Mouse (Mus musculus): ENCODE measurements around the gene 4833439L19Rik. TPM values are rescaled to one million over a fixed set of nuclear protein-coding genes. Genes with fewer than 3 reads are reported as not detected.

Gene 4833439L19Rik
- polyA plus RNA-seq, 2 experiments = 22.2 to 36.1 TPM

DNA sequence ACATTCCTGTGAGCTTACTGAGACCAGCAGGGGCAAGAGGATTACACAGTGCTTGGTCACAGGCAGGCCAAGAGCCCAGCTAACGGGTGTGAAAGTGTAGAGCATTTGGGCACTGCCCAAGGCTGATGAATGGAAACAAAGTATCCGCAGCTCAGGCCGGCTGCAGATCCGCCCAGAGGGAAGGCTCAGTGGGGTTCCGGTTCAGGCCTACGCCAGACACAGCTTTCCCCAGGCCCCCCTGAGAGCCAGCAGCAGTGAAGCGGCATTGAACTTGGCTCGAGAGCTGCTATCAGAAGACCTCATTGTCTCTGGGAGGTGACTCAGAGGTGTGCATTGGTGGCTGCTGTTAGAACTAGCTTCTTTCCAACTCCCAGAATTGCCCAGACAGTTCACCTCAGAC is 43.4 kb upstream of the 4833439L19Rik start:
- no peaks in the 10 kb centered on the region for H3K9me3 ChIP-seq (ENCODE audit: control insufficient read depth, low read length)
- peaks cover 35 to 39% of the 10 kb centered on the region in 2 experiments for H3K4me1 ChIP-seq (replicated peaks; ENCODE audit: control insufficient read depth in 2 of 2, insufficient read depth in 2 of 2, low read length in 1 of 2)
- TF ChIP-seq EP300 (IDR thresholded peaks at IDR 0.05; ENCODE audit: low read depth) = no peak
- TF ChIP-seq CTCF (IDR thresholded peaks at IDR 0.05; ENCODE audit: low read depth) = no peak
- DNase-seq (ENCODE audit: low read depth in 3 of 3, low spot score in 3 of 3) (no peak), ATAC-seq (ENCODE audit: insufficient read depth) (no peak)
- WGBS (ENCODE audit: insufficient replicate concordance) = 78% methylated on average over 8 of the region's 8 CpGs
- H3K4me2 ChIP-seq (ENCODE audit: low read depth) = peak overlapping the region; percentile 94
- H3K36me3 ChIP-seq (replicated peaks; ENCODE audit: control insufficient read depth, insufficient read depth, low read depth) = no peaks in the 10 kb centered on the region; the same call in 1 of the 2 replicates
- H3K4me3 ChIP-seq (ENCODE audit: insufficient read depth in 1 of 2, low read depth in 2 of 2, low read length in 2 of 2) = peak overlapping the region; percentile 26 to 79; a peak in 3 of 4 replicates
- H3K27ac ChIP-seq = peak overlapping the region; percentile 26
- no peaks in the 10 kb centered on the region for H3K27me3 ChIP-seq (ENCODE audit: control insufficient read depth, insufficient read depth, low read length)
- peak overlapping the region; percentile 57 for H3K9ac ChIP-seq (replicated peaks)

DNA sequence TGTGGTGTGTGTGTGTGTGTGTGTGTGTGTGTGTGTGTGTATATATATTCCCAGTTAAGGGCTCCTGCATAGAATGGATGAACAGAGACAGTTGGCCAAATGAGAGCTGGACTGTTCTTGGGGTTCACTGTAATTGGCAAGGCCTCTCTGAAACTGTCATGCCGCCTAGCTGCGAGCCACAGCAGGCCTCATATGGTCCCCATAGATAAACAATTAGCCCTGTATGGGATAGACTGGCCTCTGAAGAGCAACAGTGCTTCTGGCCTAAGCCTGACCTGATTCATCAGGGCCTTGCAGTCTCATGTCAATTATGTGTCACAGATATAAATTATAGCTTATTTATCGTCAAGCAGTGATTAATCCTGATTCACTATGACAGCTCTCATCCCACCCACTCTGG is 42.8 kb upstream of the 4833439L19Rik start:
- Histone ChIP-seq H3K27me3 (ENCODE audit: control insufficient read depth, insufficient read depth, low read length) (no peaks in the 10 kb centered on the region), H3K4me1 (replicated peaks; ENCODE audit: control insufficient read depth in 2 of 2, insufficient read depth in 2 of 2, low read length in 1 of 2) (peaks cover 35 to 39% of the 10 kb centered on the region in 2 experiments), H3K4me3 (ENCODE audit: insufficient read depth in 1 of 2, low read depth in 2 of 2, low read length in 2 of 2) (no peak overlapping the region), H3K9ac (replicated peaks) (no peak overlapping the region), H3K9me3 (ENCODE audit: control insufficient read depth, low read length) (no peaks in the 10 kb centered on the region), H3K4me2 (ENCODE audit: low read depth) (peak overlapping the region; percentile 94), H3K27ac (peak overlapping the region; percentile 26; the same call in 1 of the 2 replicates), H3K36me3 (replicated peaks; ENCODE audit: control insufficient read depth, insufficient read depth, low read depth) (no peaks in the 10 kb centered on the region; the same call in 1 of the 2 replicates)
- ATAC-seq (ENCODE audit: insufficient read depth) = peak; percentile 73
- peak; percentile 54 to 60 (median 59) for DNase-seq (ENCODE audit: low read depth in 3 of 3, low spot score in 3 of 3)
- TF ChIP-seq EP300 (IDR thresholded peaks at IDR 0.05; ENCODE audit: low read depth) = peak; percentile 55; the same call in 1 of the 2 replicates
- TF ChIP-seq CTCF (IDR thresholded peaks at IDR 0.05; ENCODE audit: low read depth) = peak; percentile 63
- WGBS (ENCODE audit: insufficient replicate concordance) = 20% methylated on average over 3 of the region's 3 CpGs

DNA sequence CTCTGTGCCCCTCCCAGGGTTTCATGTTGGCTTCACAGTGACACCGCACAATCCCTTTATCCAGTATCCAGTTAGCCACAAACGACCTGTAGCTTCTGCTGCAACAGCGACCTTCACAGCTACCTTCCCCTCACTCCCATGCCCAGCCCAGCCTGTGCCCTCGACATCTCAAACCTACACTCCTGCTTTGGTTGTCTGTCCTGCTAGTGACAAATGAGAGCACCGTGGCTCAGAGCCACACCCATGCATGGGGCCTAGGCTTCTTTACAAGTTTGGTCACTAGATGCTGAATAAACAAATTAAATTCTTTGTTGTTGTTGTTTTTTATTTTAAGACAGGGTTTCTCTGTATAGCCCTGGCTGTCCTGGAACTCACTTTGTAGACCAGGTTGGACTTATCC is 42.0 kb upstream of the 4833439L19Rik start:
- H3K27me3 ChIP-seq (ENCODE audit: control insufficient read depth, insufficient read depth, low read length) = no peaks in the 10 kb centered on the region
- DNase-seq (ENCODE audit: low read depth in 3 of 3, low spot score in 3 of 3) (peak in 1 of 3 experiments; percentile 30), ATAC-seq (ENCODE audit: insufficient read depth) (no peak)
- 45% methylated on average over 5 of the region's 5 CpGs for WGBS (ENCODE audit: insufficient replicate concordance)
- peak overlapping the region; percentile 15 for H3K9ac ChIP-seq (replicated peaks)
- H3K27ac ChIP-seq = no peak overlapping the region; the same call in none of the 2 replicates
- H3K36me3 ChIP-seq (replicated peaks; ENCODE audit: control insufficient read depth, insufficient read depth, low read depth) = no peaks in the 10 kb centered on the region; the same call in 1 of the 2 replicates
- H3K9me3 ChIP-seq (ENCODE audit: control insufficient read depth, low read length) = no peaks in the 10 kb centered on the region
- no peak overlapping the region for H3K4me3 ChIP-seq (ENCODE audit: insufficient read depth in 1 of 2, low read depth in 2 of 2, low read length in 2 of 2)
- peaks cover 35 to 39% of the 10 kb centered on the region in 2 experiments for H3K4me1 ChIP-seq (replicated peaks; ENCODE audit: control insufficient read depth in 2 of 2, insufficient read depth in 2 of 2, low read length in 1 of 2)
- TF ChIP-seq CTCF (IDR thresholded peaks at IDR 0.05; ENCODE audit: low read depth) = no peak
- TF ChIP-seq EP300 (IDR thresholded peaks at IDR 0.05; ENCODE audit: low read depth) = no peak
- H3K4me2 ChIP-seq (ENCODE audit: low read depth) = peak overlapping the region; percentile 37

DNA sequence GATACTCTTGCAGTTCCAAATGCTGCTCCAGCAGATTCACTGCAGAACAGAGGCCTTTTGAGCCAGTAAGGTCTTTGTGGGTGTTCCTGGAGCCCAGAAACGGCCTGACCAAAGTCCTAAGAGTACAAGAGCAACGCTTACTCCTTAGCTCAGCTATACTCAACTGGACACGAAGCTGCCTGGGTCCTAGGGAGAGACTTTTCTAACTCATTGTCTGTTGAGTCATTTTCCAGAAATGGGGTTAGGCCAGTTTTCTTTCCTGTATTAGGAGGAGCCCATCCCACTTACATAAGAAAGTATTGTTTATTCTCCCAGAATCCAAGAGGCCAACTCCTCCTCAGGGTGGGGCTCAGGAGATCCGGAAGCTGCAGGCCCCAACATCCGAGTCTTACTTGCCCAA is 40.2 kb upstream of the 4833439L19Rik start:
- H3K9ac ChIP-seq (replicated peaks) = no peak overlapping the region
- H3K9me3 ChIP-seq (ENCODE audit: control insufficient read depth, low read length) = no peaks in the 10 kb centered on the region
- no peak for DNase-seq (ENCODE audit: low read depth in 3 of 3, low spot score in 3 of 3)
- no peak overlapping the region for H3K27ac ChIP-seq
- no peaks in the 10 kb centered on the region for H3K27me3 ChIP-seq (ENCODE audit: control insufficient read depth, insufficient read depth, low read length)
- H3K4me2 ChIP-seq (ENCODE audit: low read depth) = no peak overlapping the region
- ATAC-seq (ENCODE audit: insufficient read depth) = no peak
- H3K36me3 ChIP-seq (replicated peaks; ENCODE audit: control insufficient read depth, insufficient read depth, low read depth) = no peaks in the 10 kb centered on the region; the same call in 1 of the 2 replicates
- TF ChIP-seq CTCF (IDR thresholded peaks at IDR 0.05; ENCODE audit: low read depth) = no peak
- TF ChIP-seq EP300 (IDR thresholded peaks at IDR 0.05; ENCODE audit: low read depth) = no peak
- no peak overlapping the region for H3K4me3 ChIP-seq (ENCODE audit: insufficient read depth in 1 of 2, low read depth in 2 of 2, low read length in 2 of 2)
- 80% methylated on average over 5 of the region's 5 CpGs for WGBS (ENCODE audit: insufficient replicate concordance)
- H3K4me1 ChIP-seq (replicated peaks; ENCODE audit: control insufficient read depth in 2 of 2, insufficient read depth in 2 of 2, low read length in 1 of 2) = peaks cover 32 to 34% of the 10 kb centered on the region in 2 experiments

DNA sequence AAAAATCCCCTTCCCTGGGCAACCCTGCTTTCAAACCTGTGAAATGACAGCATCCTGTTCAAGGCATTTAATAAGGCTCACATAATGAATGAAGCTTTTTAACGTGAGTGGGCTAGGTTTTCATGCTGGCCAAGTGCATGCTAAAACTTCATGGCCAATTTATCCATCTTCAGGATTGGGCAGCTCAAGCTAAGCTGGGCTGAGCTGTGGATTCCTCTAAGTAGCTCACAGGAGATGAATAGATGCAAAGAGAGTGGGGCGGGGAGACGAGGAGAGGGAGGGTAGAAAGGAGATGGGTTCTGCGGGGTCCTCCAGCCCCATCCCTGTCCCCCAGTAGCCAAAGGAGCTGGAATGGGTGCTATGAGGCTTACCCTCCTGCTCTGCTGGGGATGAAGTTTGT is 39.0 kb upstream of the 4833439L19Rik start:
- H3K36me3 ChIP-seq (replicated peaks; ENCODE audit: control insufficient read depth, insufficient read depth, low read depth) = no peaks in the 10 kb centered on the region; the same call in none of the 2 replicates
- no peak overlapping the region for H3K9ac ChIP-seq (replicated peaks)
- 72% methylated on average over 4 of the region's 4 CpGs for WGBS (ENCODE audit: insufficient replicate concordance)
- H3K9me3 ChIP-seq (ENCODE audit: control insufficient read depth, low read length) = no peaks in the 10 kb centered on the region
- no peak for ATAC-seq (ENCODE audit: insufficient read depth)
- no peaks in the 10 kb centered on the region for H3K27me3 ChIP-seq (ENCODE audit: control insufficient read depth, insufficient read depth, low read length)
- H3K27ac ChIP-seq = no peak overlapping the region
- no peak for DNase-seq (ENCODE audit: low read depth in 3 of 3, low spot score in 3 of 3)
- TF ChIP-seq EP300 (IDR thresholded peaks at IDR 0.05; ENCODE audit: low read depth) (no peak), CTCF (IDR thresholded peaks at IDR 0.05; ENCODE audit: low read depth) (no peak)
- peaks cover 23 to 25% of the 10 kb centered on the region in 2 experiments for H3K4me1 ChIP-seq (replicated peaks; ENCODE audit: control insufficient read depth in 2 of 2, insufficient read depth in 2 of 2, low read length in 1 of 2)
- H3K4me2 ChIP-seq (ENCODE audit: low read depth) = no peak overlapping the region
- H3K4me3 ChIP-seq (ENCODE audit: insufficient read depth in 1 of 2, low read depth in 2 of 2, low read length in 2 of 2) = no peak overlapping the region
